Mouse (Mus musculus) layer of hippocampus, postnatal 36 days (tissue): Measurements from ENCODE around the gene Esyt2. TPM values are rescaled to one million over a fixed set of nuclear protein-coding genes. Genes with fewer than 3 reads are reported as not detected.

ENCODE experiments used
- microRNA-seq, 2 experiments: library from miRNA; unstranded; fragments of <30 nt; microRNA quantifications; one replicate each; pipeline ENCODE4 v1.2.0; 2021
- total RNA-seq, 2 experiments: library from RNA; stranded (reverse); gene quantifications; 2 replicates each; pipeline ENCODE4 v1.2.3; 2021

Gene Esyt2
- total RNA-seq, 2 experiments from 2014 or later = 71.7 to 72.9 TPM

Small RNAs within 50 kb of the gene (microRNA-seq; reads per million reads assigned to microRNA genes)
- gene Gm23190 = 0 reads per million in 2 experiments

Other genes with a start within 250 kb of the Esyt2 start
- gene Zfp386, start 233.5 kb upstream of the Esyt2 start, total RNA-seq = 10 to 100 TPM; 32.9 to 33.3 TPM
- gene Vipr2, start 203.5 kb upstream of the Esyt2 start, total RNA-seq = 1 to 10 TPM in 1 of 2 experiments, under 1 TPM in 1; 0.50 to 1.6 TPM
- gene Wdr60, start 18.2 kb upstream of the Esyt2 start, total RNA-seq = 10 to 100 TPM; 17.2 to 17.6 TPM
- not detected for gene Gm11027, start 5.8 kb upstream of the Esyt2 start, total RNA-seq
- 1 to 10 TPM; 4.8 to 5.6 TPM for gene Ncapg2, start 124.2 kb downstream of the Esyt2 start, total RNA-seq
- 100 to 1,000 TPM; 281 to 298 TPM for gene Ptprn2, start 204.5 kb downstream of the Esyt2 start, total RNA-seq